ENCODE assay signal across 9 mouse cellular contexts in the genomic region with DNA sequence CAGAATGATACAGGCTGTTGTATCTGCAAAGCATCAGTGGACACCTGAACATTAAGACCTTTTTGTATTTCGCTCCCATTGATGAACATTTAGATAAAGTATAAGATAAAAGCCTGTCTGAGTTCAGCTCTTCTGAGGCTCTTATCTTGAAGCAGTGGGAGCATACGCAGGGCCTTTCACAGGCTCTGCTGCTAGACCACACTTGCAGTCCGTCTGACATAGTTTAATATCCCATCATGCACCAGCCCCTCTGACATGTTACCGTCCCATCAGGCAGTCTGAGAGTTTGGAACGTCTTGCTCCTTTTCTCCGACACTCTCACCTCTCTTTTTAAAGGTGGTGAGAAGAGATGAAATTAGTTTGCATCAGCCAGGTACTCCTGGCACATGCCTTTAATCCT. TPM values are rescaled to one million over a fixed set of nuclear protein-coding genes. Genes with fewer than 3 reads are reported as not detected.
A peak's percentile ranks its signal among the peaks of the same experiment; 100 is the strongest.
DNase-seq lines count a peak whose midpoint lies in the region; ATAC-seq and TF ChIP-seq lines count a peak whose summit lies in the region.
"Had no signal": no experiment of that assay in that cellular context is flagged by ENCODE, and none has a peak within 500 bp of the region (broad histone marks: within the 10 kb centered on the region; RNA-seq: fewer than 3 reads in every experiment).

No protein-coding gene starts in this region.

- peaks cover 21% of the 10 kb centered on the region for H3K4me1 ChIP-seq in heart, embryonic 15.5 days (replicated peaks)
- H3K4me1 ChIP-seq in stomach, embryonic 14.5 days (ENCODE audit: control insufficient read depth, insufficient read depth, low read length), result peaks cover 11% of the 10 kb centered on the region
- H3K4me1 ChIP-seq in stomach, postnatal 0 days (replicated peaks; ENCODE audit: control insufficient read depth, insufficient read depth), result 0 out of 2 replicates have a peak, but pooled peaks cover 5% of the 10 kb centered on the region

- no peak overlapping the region for H3K9ac ChIP-seq in heart, embryonic 15.5 days
- H3K9ac ChIP-seq in stomach, embryonic 14.5 days (replicated peaks; ENCODE audit: low read depth, low read length), result 0 out of 2 replicates have a peak overlapping the region, but pooled peaks have one; percentile 98
- no peak overlapping the region for H3K9ac ChIP-seq in stomach, postnatal 0 days (ENCODE audit: low read length)

- DNase-seq in heart, postnatal 4 days, result no peak
- DNase-seq in stomach, postnatal 0 days (ENCODE audit: low spot score), result no peak
- DNase-seq in testis, postnatal 14 days (ENCODE audit: low spot score), result no peak
- DNase-seq in cerebellum, postnatal 4 days (ENCODE audit: low spot score in 2 of 2), result no peak
- DNase-seq in layer of hippocampus, postnatal 14 days (ENCODE audit: low spot score in 2 of 2), result no peak
- DNase-seq: kidney, postnatal 10 days had no signal

- no peak for ATAC-seq in heart, embryonic 15.5 days (replicated peaks; ENCODE audit: insufficient number of reproducible peaks, insufficient read depth, low FRiP score, low read depth)
- no peak for ATAC-seq in stomach, embryonic 14.5 days (ENCODE audit: insufficient number of reproducible peaks, insufficient read depth, low FRiP score, low read depth)
- ATAC-seq in stomach, postnatal 0 days (ENCODE audit: low FRiP score, low TSS enrichment), result no peak
- ATAC-seq in megakaryocyte-erythroid progenitor cell, adult 5-6 weeks (replicated peaks; ENCODE audit: low FRiP score, low TSS enrichment, poor library complexity, severe bottlenecking), result peak; percentile 78

- WGBS in heart, embryonic 15.5 days, result 57% methylated on average over 6 of the region's 6 CpGs
- WGBS in stomach, embryonic 14.5 days, result 69% methylated on average over 6 of the region's 6 CpGs
- 69% methylated on average over 6 of the region's 6 CpGs for WGBS in stomach, postnatal 0 days

- H3K27me3 ChIP-seq in heart, embryonic 15.5 days, result no peaks in the 10 kb centered on the region
- no peaks in the 10 kb centered on the region for H3K27me3 ChIP-seq in stomach, embryonic 14.5 days (ENCODE audit: control insufficient read depth, insufficient read depth, low read length)
- no peaks in the 10 kb centered on the region for H3K27me3 ChIP-seq in stomach, postnatal 0 days (ENCODE audit: control insufficient read depth, insufficient read depth, low read length)

- no peaks in the 10 kb centered on the region for H3K9me3 ChIP-seq in heart, embryonic 15.5 days (replicated peaks)
- no peaks in the 10 kb centered on the region for H3K9me3 ChIP-seq in stomach, embryonic 14.5 days (ENCODE audit: control insufficient read depth, low read depth, low read length)
- H3K9me3 ChIP-seq in stomach, postnatal 0 days (ENCODE audit: control insufficient read depth, low read length), result no peaks in the 10 kb centered on the region

- no peak overlapping the region for H3K27ac ChIP-seq in heart, embryonic 15.5 days
- no peak overlapping the region for H3K27ac ChIP-seq in stomach, embryonic 14.5 days (ENCODE audit: low read length)
- no peak overlapping the region for H3K27ac ChIP-seq in stomach, postnatal 0 days (replicated peaks)

- 0 out of 2 replicates have a peak, but pooled peaks cover 8% of the 10 kb centered on the region for H3K36me3 ChIP-seq in heart, embryonic 15.5 days
- H3K36me3 ChIP-seq in stomach, embryonic 14.5 days (ENCODE audit: control insufficient read depth, insufficient read depth, low read length), result peaks cover 4% of the 10 kb centered on the region; the same call in 1 of the 2 replicates
- no peaks in the 10 kb centered on the region for H3K36me3 ChIP-seq in stomach, postnatal 0 days (ENCODE audit: control insufficient read depth, insufficient read depth, low read length)

- no peak for TF ChIP-seq CTCF in stomach, postnatal 0 days (IDR thresholded peaks at IDR 0.05; ENCODE audit: low read depth)

- no peak overlapping the region for H3K4me2 ChIP-seq in heart, embryonic 15.5 days
- 0 out of 2 replicates have a peak overlapping the region, but pooled peaks have one; percentile 22 for H3K4me2 ChIP-seq in stomach, embryonic 14.5 days (replicated peaks; ENCODE audit: low read depth, low read length)
- H3K4me2 ChIP-seq in stomach, postnatal 0 days (replicated peaks; ENCODE audit: low read depth), result no peak overlapping the region; the same call in 1 of the 2 replicates

- TF ChIP-seq EP300 in stomach, postnatal 0 days (optimal IDR thresholded peaks at IDR 0.05), result no peak

- H3K4me3 ChIP-seq in heart, embryonic 15.5 days, result peak overlapping the region; percentile 77
- H3K4me3 ChIP-seq in stomach, embryonic 14.5 days (ENCODE audit: low read depth, low read length), result peak overlapping the region; percentile 80; the same call in 1 of the 2 replicates
- no peak overlapping the region for H3K4me3 ChIP-seq in stomach, postnatal 0 days (ENCODE audit: low read depth, low read length)

RNA-seq across cellular contexts. Expression of a gene that starts 19.9 kb away (rescaled TPM):
- polyA plus RNA-seq in heart, embryonic 15.5 days (2015; fragmentation: Nextera tagmentation; extraction: Ambion mirVana), result 35.2 and 39.1 TPM in 2 replicates
- 10 to 100 TPM; 63.5 to 69.5 TPM for total RNA-seq in heart, postnatal 4 days (2021)
- polyA plus RNA-seq in stomach, embryonic 14.5 days (2014; fragmentation: Nextera tagmentation; extraction: Ambion mirVana), result 98.9 and 106 TPM in 2 replicates
- polyA plus RNA-seq in stomach, postnatal 0 days (2015; fragmentation: Nextera tagmentation; extraction: Ambion mirVana), result 55.6 and 58.7 TPM in 2 replicates
- total RNA-seq in megakaryocyte-erythroid progenitor cell, adult 5-6 weeks (2014; fragmentation: Nextera tagmentation), result 88.7 and 115 TPM in 2 replicates
- total RNA-seq in megakaryocyte-erythroid progenitor cell, adult 5-6 weeks (2017), result 96.0 and 119 TPM in 2 replicates
- total RNA-seq in layer of hippocampus, postnatal 14 days (2021), result 100 to 1,000 TPM; 108 to 123 TPM

RNA-seq across cellular contexts. Expression of a gene that starts 20.2 kb away (rescaled TPM):
- 1,340 and 1,764 TPM in 2 replicates for polyA plus RNA-seq in heart, embryonic 15.5 days (2015; fragmentation: Nextera tagmentation; extraction: Ambion mirVana)
- total RNA-seq in heart, postnatal 4 days (2021), result 1,000 to 10,000 TPM; 1,791 to 1,863 TPM
- polyA plus RNA-seq in stomach, embryonic 14.5 days (2014; fragmentation: Nextera tagmentation; extraction: Ambion mirVana), result 1,016 and 1,081 TPM in 2 replicates
- 1,446 and 1,474 TPM in 2 replicates for polyA plus RNA-seq in stomach, postnatal 0 days (2015; fragmentation: Nextera tagmentation; extraction: Ambion mirVana)
- total RNA-seq in megakaryocyte-erythroid progenitor cell, adult 5-6 weeks (2014; fragmentation: Nextera tagmentation), result 526 and 547 TPM in 2 replicates
- 358 and 362 TPM in 2 replicates for total RNA-seq in megakaryocyte-erythroid progenitor cell, adult 5-6 weeks (2017)
- 100 to 1,000 TPM; 855 to 942 TPM for total RNA-seq in layer of hippocampus, postnatal 14 days (2021)
